ENCODE assay signal across 12 mouse cellular contexts in genomic region chr7:44614041-44614688, GRCm38 (mm10). TPM values are rescaled to one million over a fixed set of nuclear protein-coding genes. Genes with fewer than 3 reads are reported as not detected.
DNase-seq lines count a peak whose midpoint lies in the region; ATAC-seq and TF ChIP-seq lines count a peak whose summit lies in the region.
"Had no signal": no experiment of that assay in that cellular context is flagged by ENCODE, and none has a peak within 500 bp of the region (broad histone marks: within the 10 kb centered on the region; RNA-seq: fewer than 3 reads in every experiment).

No protein-coding gene starts in this region.

- no peak overlapping the region for H3K9ac ChIP-seq in forebrain, postnatal 0 days
- H3K9ac ChIP-seq: liver, embryonic 15.5 days had no signal

- 0 out of 2 replicates have a peak, but pooled peaks cover 6% of the 10 kb centered on the region for H3K27me3 ChIP-seq in forebrain, postnatal 0 days (ENCODE audit: insufficient read depth, low read length)

- H3K4me2 ChIP-seq in forebrain, postnatal 0 days (ENCODE audit: low read depth), result peak overlapping the region; percentile 17; the same call in 1 of the 2 replicates
- H3K4me2 ChIP-seq: liver, embryonic 15.5 days had no signal

- no peaks in the 10 kb centered on the region for H3K36me3 ChIP-seq in forebrain, postnatal 0 days (ENCODE audit: insufficient read depth)
- H3K36me3 ChIP-seq: liver, embryonic 15.5 days had no signal

- H3K9me3 ChIP-seq in forebrain, postnatal 0 days (ENCODE audit: low read length), result no peaks in the 10 kb centered on the region
- H3K9me3 ChIP-seq: liver, embryonic 15.5 days had no signal

- no peak for ATAC-seq in forebrain, postnatal 0 days
- no peak for ATAC-seq in CD4-positive, CD25-positive, alpha-beta regulatory T cell, adult 4 months

- H3K4me1 ChIP-seq in lung, adult 2 months (ENCODE audit: control insufficient read depth, insufficient read depth, low read length), result no peaks in the 10 kb centered on the region
- H3K4me1 ChIP-seq in forebrain, postnatal 0 days (ENCODE audit: insufficient read depth), result no peaks in the 10 kb centered on the region
- H3K4me1 ChIP-seq: liver, embryonic 15.5 days had no signal

- no peak overlapping the region for H3K27ac ChIP-seq in forebrain, postnatal 0 days (ENCODE audit: low read depth, low read length)
- H3K27ac ChIP-seq: liver, embryonic 15.5 days had no signal

- TF ChIP-seq POLR2A in lung, adult 2 months (IDR thresholded peaks at IDR 0.05; ENCODE audit: borderline replicate concordance, extremely low read depth, low read depth, low read length), result no peak

- no peak for TF ChIP-seq CTCF in lung, adult 2 months (IDR thresholded peaks at IDR 0.05; ENCODE audit: insufficient read depth, low read length)
- TF ChIP-seq CTCF in forebrain, postnatal 0 days (IDR thresholded peaks at IDR 0.05; ENCODE audit: low read depth), result no peak

- 12% methylated on average over 20 of the region's 20 CpGs for WGBS in lung, adult 2 months
- WGBS in forebrain, postnatal 0 days, result 6% methylated on average over 20 of the region's 20 CpGs

- DNase-seq in lung, adult 18-20 months, result peak; percentile 58 to 67
- no peak for DNase-seq in lung, adult 2 months
- no peak for DNase-seq in forebrain, postnatal 0 days
- peak; percentile 31 for DNase-seq in lung, postnatal 14 days
- peak; percentile 36 for DNase-seq in retina, postnatal 1 day
- DNase-seq in urinary bladder, postnatal 36 days (ENCODE audit: low spot score in 2 of 2), result no peak
- DNase-seq in thymus, postnatal 10 days (ENCODE audit: low spot score in 2 of 2), result no peak
- DNase-seq: kidney, postnatal 10 days; thymus, postnatal 14 days had no signal

- H3K4me3 ChIP-seq in lung, adult 2 months (replicated peaks; ENCODE audit: extremely low read depth, low read depth, low read length), result no peak overlapping the region
- H3K4me3 ChIP-seq in forebrain, postnatal 0 days (ENCODE audit: low read depth, low read length), result no peak overlapping the region
- H3K4me3 ChIP-seq: liver, embryonic 15.5 days had no signal

RNA-seq across cellular contexts. Expression of gene Kcnc3, which starts 23.7 kb away (rescaled TPM):
- polyA plus RNA-seq in lung, adult 2 months (2012; rRNA removed), result 36.0 and 42.5 TPM in 2 replicates
- 6.0 and 8.6 TPM in 2 replicates for total RNA-seq in forebrain, postnatal 0 days (2014; rRNA removed)
- 4.2 and 5.2 TPM in 2 replicates for polyA plus RNA-seq in forebrain, postnatal 0 days (2015; fragmentation: Nextera tagmentation; extraction: Ambion mirVana)
- polyA plus RNA-seq in CD4-positive, CD25-positive, alpha-beta regulatory T cell, adult 4 months (2017; shearing (Covaris generic)), result under 1 TPM in 1 of 2 experiments, not detected in 1; 0.42 TPM
- polyA plus RNA-seq: heart, embryonic 14.5 days had no signal

RNA-seq across cellular contexts. Expression of gene Napsa, which starts 42.0 kb away (rescaled TPM):
- polyA plus RNA-seq in lung, adult 2 months (2012; rRNA removed), result 576 and 610 TPM in 2 replicates
- total RNA-seq in forebrain, postnatal 0 days (2014; rRNA removed), result 0.08 and 0.24 TPM in 2 replicates
- 0.35 and 0.71 TPM in 2 replicates for polyA plus RNA-seq in forebrain, postnatal 0 days (2015; fragmentation: Nextera tagmentation; extraction: Ambion mirVana)
- 1 to 10 TPM in 1 of 2 experiments, under 1 TPM in 1; 0.52 to 6.7 TPM for polyA plus RNA-seq in CD4-positive, CD25-positive, alpha-beta regulatory T cell, adult 4 months (2017; shearing (Covaris generic))

RNA-seq across cellular contexts. Expression of gene Myh14, which starts 56.5 kb away (rescaled TPM):
- 223 and 227 TPM in 2 replicates for polyA plus RNA-seq in lung, adult 2 months (2012; rRNA removed)
- 4.5 and 11.9 TPM in 2 replicates for total RNA-seq in forebrain, postnatal 0 days (2014; rRNA removed)
- 2.9 and 4.2 TPM in 2 replicates for polyA plus RNA-seq in forebrain, postnatal 0 days (2015; fragmentation: Nextera tagmentation; extraction: Ambion mirVana)
- polyA plus RNA-seq in CD4-positive, CD25-positive, alpha-beta regulatory T cell, adult 4 months (2017; shearing (Covaris generic)), result not detected

Comparison
In these comparisons a context has a peak if more than half of its experiments do, and no peak if none do; other contexts are left out.
1. DNase-seq: peak in lung, adult 18-20 months (2 of 2), lung, postnatal 14 days (single experiment) and retina, postnatal 1 day (single experiment); none in lung, adult 2 months (single experiment), forebrain, postnatal 0 days (single experiment), urinary bladder, postnatal 36 days (0 of 2) and thymus, postnatal 10 days (0 of 2).
2. RNA of gene Napsa, which starts 42.0 kb away (polyA plus RNA-seq): 576 to 610 TPM in lung, adult 2 months; 0.52 to 6.7 TPM in CD4-positive, CD25-positive, alpha-beta regulatory T cell, adult 4 months and 0.35 to 0.71 TPM in forebrain, postnatal 0 days; every median in the first group is over 10 times any median in the second.
3. RNA of gene Myh14, which starts 56.5 kb away (polyA plus RNA-seq): 223 to 227 TPM in lung, adult 2 months; 2.9 to 4.2 TPM in forebrain, postnatal 0 days and not detected in CD4-positive, CD25-positive, alpha-beta regulatory T cell, adult 4 months; every median in the first group is over 10 times any median in the second.